Mouse (Mus musculus) forebrain, embryonic 14.5 days (tissue): ENCODE results near the gene Cnih1. TPM values are rescaled to one million over a fixed set of nuclear protein-coding genes. Genes with fewer than 3 reads are reported as not detected.

Experiments
- polyA plus RNA-seq: library from polyadenylated mRNA; unstranded; fragments of >200 nt; fragmentation: Nextera tagmentation; extraction: Ambion mirVana; gene quantifications from 2 replicates; pipeline ENCODE4 v1.2.1, GENCODE M21; 2014

Gene Cnih1
- polyA plus RNA-seq, 1 experiment from 2014 or later = 176 TPM

Other genes starting within 250 kb of the Cnih1 start
- gene Cdkn3, start 27.9 kb downstream of the Cnih1 start, polyA plus RNA-seq = 17.0 and 29.0 TPM in 2 replicates
- 107 and 137 TPM in 2 replicates for gene Gmfb, start 33.8 kb upstream of the Cnih1 start, polyA plus RNA-seq
- 20.3 and 22.5 TPM in 2 replicates for gene Cgrrf1, start 43.7 kb upstream of the Cnih1 start, polyA plus RNA-seq
- gene Samd4, start 94.4 kb upstream of the Cnih1 start, polyA plus RNA-seq = 3.6 and 4.4 TPM in 2 replicates